Mouse (Mus musculus) forebrain, embryonic 15.5 days (tissue): Measurements from ENCODE around the gene AI661453. TPM values are rescaled to one million over a fixed set of nuclear protein-coding genes. Genes with fewer than 3 reads are reported as not detected.

Experiments
- ATAC-seq: fragments of 200-750 bp; cut with Nextera tagmentation; replicated peaks from 2 replicates; pipeline ENCODE4 v1.8.0; 2017; ENCODE audit warnings: mild to moderate bottlenecking, moderate TSS enrichment, moderate library complexity
- H3K27ac ChIP-seq: fragments of 300-500 bp; sonication (generic); replicated peaks from 2 replicates; pipeline ENCODE4 v1.5.1; 2015; ENCODE audit warnings: mild to moderate bottlenecking, inconsistent platforms
- H3K27me3 ChIP-seq: fragments of 300-500 bp; sonication (generic); 2 replicates; pipeline ENCODE4 v1.6.1; 2015; ENCODE audit warnings: inconsistent platforms
- H3K36me3 ChIP-seq: fragments of 300-500 bp; sonication (generic); 2 replicates; pipeline ENCODE4 v1.6.1; 2015; ENCODE audit warnings: mild to moderate bottlenecking, inconsistent platforms
- H3K4me1 ChIP-seq: fragments of 300-500 bp; sonication (generic); 2 replicates; pipeline ENCODE4 v1.6.1; 2015; ENCODE audit warnings: inconsistent platforms
- H3K4me2 ChIP-seq: fragments of 300-500 bp; sonication (generic); replicated peaks from 2 replicates; pipeline ENCODE4 v1.6.1; 2015; ENCODE audit warnings: mild to moderate bottlenecking, inconsistent platforms
- H3K4me3 ChIP-seq: fragments of 300-500 bp; sonication (generic); 2 replicates; pipeline ENCODE4 v1.5.1; 2015; ENCODE audit warnings: mild to moderate bottlenecking, inconsistent platforms
- H3K9ac ChIP-seq: fragments of 300-500 bp; sonication (generic); replicated peaks from 2 replicates; pipeline ENCODE4 v1.6.1; 2015; ENCODE audit warnings: mild to moderate bottlenecking, inconsistent platforms
- H3K9me3 ChIP-seq: fragments of 300-500 bp; sonication (generic); 2 replicates; pipeline ENCODE4 v1.6.1; 2016; ENCODE audit warnings: inconsistent platforms
- WGBS: fragments of 180-500 bp; shearing (Covaris S2); methylation state at CpG from one replicate; pipeline ENCODE4 v1.1.7; 2015; ENCODE audit warnings: mixed read lengths; 5-methylcytosine and 5-hydroxymethylcytosine counted together
- polyA plus RNA-seq: library from polyadenylated mRNA; unstranded; fragments of >200 nt; fragmentation: Nextera tagmentation; extraction: Ambion mirVana; gene quantifications from 2 replicates; pipeline ENCODE4 v1.2.1, GENCODE M21; 2015

AI661453 gene
- polyA plus RNA-seq, 1 experiment from 2014 or later = 0.19 TPM

DNA sequence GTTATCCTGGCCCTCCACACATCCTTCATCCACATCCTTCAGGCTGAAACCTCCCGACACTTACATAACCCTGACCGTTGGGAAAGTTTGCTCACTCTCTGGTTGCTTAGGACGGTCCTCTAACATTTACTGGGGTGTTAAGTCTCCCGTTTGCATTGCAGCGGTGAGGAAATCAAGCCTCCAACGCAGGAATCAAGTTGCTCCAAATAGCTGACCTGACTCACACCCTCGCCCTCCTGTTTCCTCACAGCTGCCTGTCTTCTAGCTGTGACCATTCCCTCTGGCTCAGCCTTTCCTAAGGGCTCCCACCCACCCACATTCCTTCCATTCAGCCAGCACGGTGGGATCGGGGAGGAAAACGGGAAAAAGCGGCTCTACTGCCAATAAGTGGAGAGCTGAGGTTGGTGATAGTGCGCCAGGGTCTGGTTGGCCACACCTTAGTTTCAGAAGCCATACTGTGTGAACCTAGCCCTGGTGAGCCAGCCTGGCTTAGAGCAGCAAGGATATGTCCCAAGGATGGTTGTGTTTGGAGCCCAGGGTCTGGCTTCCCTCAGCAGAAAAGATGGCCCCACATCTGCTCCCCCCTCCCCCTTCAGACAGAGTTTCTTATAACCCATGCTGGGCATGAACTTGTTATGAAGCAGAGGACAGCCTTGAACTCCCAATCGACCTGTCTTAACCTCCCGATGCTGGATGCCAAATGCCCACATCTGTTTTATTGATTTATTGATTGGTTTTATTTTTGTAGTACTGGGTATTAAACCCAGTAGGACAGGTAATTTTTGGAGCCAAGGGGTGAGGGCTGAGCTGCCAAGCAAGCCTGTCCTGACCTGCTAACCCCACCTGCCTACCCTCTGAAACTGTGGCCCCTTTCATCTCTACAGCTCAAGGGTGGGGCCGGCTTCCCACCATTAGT is 36.3 kb downstream of the AI661453 start:
- peaks cover 3% of the 10 kb centered on the region; the same call in 1 of the 2 replicates for H3K4me1 ChIP-seq
- peaks cover 5% of the 10 kb centered on the region; the same call in 1 of the 2 replicates for H3K27me3 ChIP-seq
- no peak overlapping the region for H3K27ac ChIP-seq
- H3K36me3 ChIP-seq = no peaks in the 10 kb centered on the region
- WGBS = 64% methylated on average over 15 of the region's 15 CpGs
- ATAC-seq = no peak
- no peak overlapping the region for H3K4me3 ChIP-seq
- no peak overlapping the region for H3K9ac ChIP-seq
- H3K9me3 ChIP-seq = no peaks in the 10 kb centered on the region
- H3K4me2 ChIP-seq = no peak overlapping the region

- ATAC-seq = no peak
- Histone ChIP-seq H3K4me3 (no peak overlapping the region), H3K27me3 (no peaks in the 10 kb centered on the region), H3K4me1 (peaks cover 3% of the 10 kb centered on the region; the same call in 1 of the 2 replicates), H3K27ac (no peak overlapping the region), H3K4me2 (no peak overlapping the region), H3K9ac (no peak overlapping the region), H3K36me3 (no peaks in the 10 kb centered on the region), H3K9me3 (no peaks in the 10 kb centered on the region)
- 18% methylated on average over 8 of the region's 8 CpGs for WGBS
These were observed 37.1 kb downstream of the AI661453 start for GRCm38 (mm10) chr17:47473434-47473974.

- Histone ChIP-seq H3K27ac (no peak overlapping the region), H3K27me3 (no peaks in the 10 kb centered on the region), H3K4me1 (peaks cover 3% of the 10 kb centered on the region; the same call in 1 of the 2 replicates), H3K9ac (no peak overlapping the region), H3K4me2 (no peak overlapping the region), H3K9me3 (no peaks in the 10 kb centered on the region), H3K4me3 (no peak overlapping the region), H3K36me3 (no peaks in the 10 kb centered on the region)
- ATAC-seq = no peak
- 79% methylated on average over 4 of the region's 4 CpGs for WGBS
These were observed 37.8 kb downstream of the AI661453 start for GRCm38 (mm10) chr17:47474250-47474649.

DNA sequence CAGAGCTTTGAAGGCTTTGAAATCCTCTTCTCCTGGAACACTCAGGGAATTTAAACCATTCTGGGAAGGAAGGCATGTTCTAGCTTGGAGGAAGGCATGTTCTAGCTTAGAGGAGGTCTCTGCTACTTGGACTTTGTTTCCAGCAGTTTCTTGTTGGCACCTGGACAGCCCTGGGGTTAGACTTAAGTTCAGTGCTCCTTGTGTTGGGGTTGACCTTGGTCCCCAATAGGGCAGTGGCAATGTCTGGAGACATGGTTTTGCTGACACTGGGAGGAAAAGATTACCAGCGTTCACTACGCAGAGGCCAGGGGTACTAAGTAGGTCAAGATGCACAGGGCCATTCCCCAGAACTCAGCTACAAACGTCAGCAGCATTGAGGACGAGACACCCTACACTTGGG is 38.8 kb downstream of the AI661453 start:
- H3K27ac ChIP-seq = no peak overlapping the region
- no peak overlapping the region for H3K4me3 ChIP-seq
- H3K4me2 ChIP-seq = no peak overlapping the region
- no peak for ATAC-seq
- no peaks in the 10 kb centered on the region for H3K9me3 ChIP-seq
- peaks cover under 1% of the 10 kb centered on the region; the same call in 1 of the 2 replicates for H3K4me1 ChIP-seq
- 85% methylated on average over 4 of the region's 4 CpGs for WGBS
- no peaks in the 10 kb centered on the region for H3K36me3 ChIP-seq
- H3K9ac ChIP-seq = no peak overlapping the region
- H3K27me3 ChIP-seq = no peaks in the 10 kb centered on the region

DNA sequence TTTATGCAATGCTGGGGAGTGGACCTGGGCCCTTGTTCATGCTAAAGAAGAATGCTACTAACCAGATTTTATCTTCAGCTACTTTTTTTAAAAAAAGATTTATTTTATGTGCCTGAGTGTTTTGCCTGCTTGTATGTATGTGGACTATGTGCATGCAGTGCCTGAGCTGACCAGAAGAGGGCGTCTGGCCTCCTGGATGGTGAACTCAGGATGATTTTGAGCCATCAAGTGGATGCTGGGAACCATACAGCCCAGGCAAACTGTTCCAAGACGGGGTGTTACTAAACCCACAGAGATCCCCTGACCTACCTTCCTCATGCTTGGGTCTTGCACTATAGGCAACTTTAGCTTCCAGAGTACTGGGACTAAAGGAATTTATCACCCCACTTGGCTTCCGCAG is 39.3 kb downstream of the AI661453 start:
- H3K27me3 ChIP-seq = no peaks in the 10 kb centered on the region
- H3K27ac ChIP-seq = no peak overlapping the region
- 62% methylated on average over 3 of the region's 3 CpGs for WGBS
- no peak overlapping the region for H3K4me2 ChIP-seq
- no peak for ATAC-seq
- no peaks in the 10 kb centered on the region for H3K36me3 ChIP-seq
- no peaks in the 10 kb centered on the region for H3K9me3 ChIP-seq
- no peak overlapping the region for H3K4me3 ChIP-seq
- H3K9ac ChIP-seq = no peak overlapping the region
- H3K4me1 ChIP-seq = no peaks in the 10 kb centered on the region

GRCm38 (mm10) chr17:47479887-47480286 is 43.5 kb downstream of the AI661453 start:
- ATAC-seq = no peak

DNA sequence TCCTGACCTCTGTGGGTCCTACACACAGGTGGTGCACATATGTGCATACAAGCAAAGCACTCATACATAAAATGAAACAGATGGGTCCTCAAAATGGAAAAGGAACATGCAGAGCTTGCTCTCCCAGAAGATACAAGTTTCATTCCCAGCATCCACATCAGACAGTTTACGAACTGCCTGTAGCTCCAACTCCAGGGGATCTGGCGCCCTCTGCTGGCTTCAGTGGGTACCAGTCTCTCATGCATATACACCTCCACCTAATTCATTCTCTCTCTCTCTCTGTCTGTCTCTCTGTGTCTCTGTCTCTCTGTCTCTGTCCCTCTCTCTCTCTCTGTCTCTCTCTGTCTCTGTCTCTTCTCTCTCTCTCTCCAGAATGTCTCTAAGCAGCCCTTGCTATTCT is 46.0 kb downstream of the AI661453 start:
- Histone ChIP-seq H3K4me1 (no peaks in the 10 kb centered on the region), H3K27me3 (no peaks in the 10 kb centered on the region), H3K9ac (no peak overlapping the region), H3K36me3 (no peaks in the 10 kb centered on the region), H3K4me3 (no peak overlapping the region), H3K4me2 (no peak overlapping the region), H3K9me3 (no peaks in the 10 kb centered on the region), H3K27ac (no peak overlapping the region)
- no peak for ATAC-seq
- 35% methylated on average over 2 of the region's 2 CpGs for WGBS

More at GRCm38 (mm10) chr17:47479887-47480286, 43.5 kb downstream of the AI661453 start:
- Histone ChIP-seq H3K27ac (no peak overlapping the region), H3K9me3 (no peaks in the 10 kb centered on the region), H3K9ac (no peak overlapping the region), H3K4me1 (no peaks in the 10 kb centered on the region), H3K4me2 (no peak overlapping the region), H3K36me3 (no peaks in the 10 kb centered on the region), H3K27me3 (no peaks in the 10 kb centered on the region), H3K4me3 (no peak overlapping the region)
- 69% methylated on average over 3 of the region's 3 CpGs for WGBS

DNA sequence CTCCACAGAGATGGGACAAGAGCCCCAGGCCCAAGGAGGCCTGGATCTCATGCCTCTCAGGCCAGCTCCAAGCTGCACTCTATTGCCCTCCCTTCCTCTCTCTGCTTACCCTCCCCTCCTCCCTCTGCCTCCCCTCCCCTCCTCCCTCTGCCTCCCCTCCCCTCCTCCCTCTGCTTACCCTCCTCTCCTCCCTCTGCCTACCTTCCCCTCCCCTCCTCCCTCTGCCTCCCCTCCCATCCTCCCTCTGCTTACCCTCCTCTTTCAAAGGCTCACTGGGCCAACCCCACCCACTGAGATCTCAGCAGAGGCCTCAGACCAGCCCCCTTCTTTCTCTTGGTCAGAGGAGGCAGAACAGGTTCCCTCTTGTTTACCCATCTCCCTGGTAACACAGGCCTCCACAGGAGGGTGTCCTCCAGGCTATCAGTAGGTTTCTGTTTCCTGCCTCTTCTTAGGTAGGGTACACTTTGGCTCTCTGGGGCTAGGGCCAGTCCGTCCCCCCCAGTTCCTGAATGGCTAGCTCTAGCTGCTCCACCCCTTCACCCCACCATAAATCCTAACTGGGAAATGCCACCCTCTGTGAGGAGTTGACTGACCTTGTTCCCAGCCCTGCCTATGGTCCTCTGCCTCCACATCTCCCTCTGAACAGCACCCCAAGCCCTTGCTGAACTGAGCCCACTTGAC is 48.0 kb downstream of the AI661453 start:
- Histone ChIP-seq H3K9ac (no peak overlapping the region), H3K27ac (no peak overlapping the region), H3K36me3 (peaks cover 10% of the 10 kb centered on the region; the same call in 1 of the 2 replicates), H3K4me3 (no peak overlapping the region), H3K4me1 (no peaks in the 10 kb centered on the region), H3K27me3 (no peaks in the 10 kb centered on the region), H3K9me3 (no peaks in the 10 kb centered on the region), H3K4me2 (no peak overlapping the region)
- WGBS = 11% methylated on average over 1 of the region's 1 CpGs
- 0 out of 2 replicates have a peak, but pooled peaks have one; percentile 29 for ATAC-seq

- Histone ChIP-seq H3K9ac (no peak overlapping the region), H3K36me3 (peaks cover 15% of the 10 kb centered on the region; the same call in 1 of the 2 replicates), H3K4me3 (no peak overlapping the region), H3K4me1 (no peaks in the 10 kb centered on the region), H3K27ac (no peak overlapping the region), H3K27me3 (no peaks in the 10 kb centered on the region), H3K9me3 (no peaks in the 10 kb centered on the region), H3K4me2 (no peak overlapping the region)
- WGBS = 4% methylated on average over 3 of the region's 3 CpGs
- no peak for ATAC-seq
These were observed 48.6 kb downstream of the AI661453 start for GRCm38 (mm10) chr17:47484993-47485392.

DNA sequence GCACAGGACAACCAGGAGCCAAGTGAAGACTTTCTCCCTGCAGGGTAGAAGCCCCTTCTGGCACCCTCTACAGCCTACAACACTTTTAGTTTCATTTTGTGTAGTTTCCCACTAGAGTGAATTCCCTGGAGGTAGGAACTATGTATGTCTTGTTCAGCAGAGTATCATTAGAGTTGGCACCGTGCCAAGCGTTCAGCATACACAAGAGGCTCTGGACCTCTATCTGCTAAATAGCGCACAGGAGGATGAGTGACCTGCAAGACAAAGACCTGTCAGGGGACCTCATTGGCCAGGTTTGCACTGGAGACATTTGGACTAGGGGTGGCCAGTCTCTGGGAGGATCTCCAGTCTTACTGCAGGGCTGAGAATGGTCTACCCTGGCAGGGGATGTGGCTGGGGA is 49.4 kb downstream of the AI661453 start:
- no peak overlapping the region for H3K4me3 ChIP-seq
- no peaks in the 10 kb centered on the region for H3K4me1 ChIP-seq
- no peaks in the 10 kb centered on the region for H3K9me3 ChIP-seq
- H3K27ac ChIP-seq = no peak overlapping the region
- no peak overlapping the region for H3K9ac ChIP-seq
- WGBS = 69% methylated on average over 3 of the region's 3 CpGs
- H3K27me3 ChIP-seq = no peaks in the 10 kb centered on the region
- no peak overlapping the region for H3K4me2 ChIP-seq
- no peak for ATAC-seq
- H3K36me3 ChIP-seq = peaks cover 21% of the 10 kb centered on the region; the same call in 1 of the 2 replicates

DNA sequence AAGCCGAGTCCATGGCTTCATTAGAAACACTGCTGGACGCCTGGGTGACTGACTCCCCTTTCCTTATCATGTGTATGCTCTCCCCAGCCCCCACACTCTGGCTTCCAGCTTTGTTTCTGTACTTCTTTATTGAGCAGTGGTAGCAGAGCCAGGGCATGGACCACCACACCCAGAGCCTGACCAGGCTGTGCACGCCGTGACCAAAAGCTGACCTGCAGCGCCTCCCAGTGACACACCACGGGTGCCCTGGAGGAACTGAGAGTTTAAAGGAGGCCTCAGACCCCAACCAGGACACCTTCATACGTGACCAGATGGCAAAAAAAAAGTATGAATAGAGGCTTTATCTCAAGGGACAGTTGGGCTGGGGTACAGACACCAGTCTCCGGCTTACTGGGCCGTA is 54.4 kb downstream of the AI661453 start:
- Histone ChIP-seq H3K36me3 (peaks cover 60% of the 10 kb centered on the region), H3K4me2 (no peak overlapping the region), H3K9me3 (no peaks in the 10 kb centered on the region), H3K4me1 (no peaks in the 10 kb centered on the region), H3K9ac (no peak overlapping the region), H3K4me3 (no peak overlapping the region), H3K27ac (no peak overlapping the region), H3K27me3 (no peaks in the 10 kb centered on the region)
- ATAC-seq = no peak
- 87% methylated on average over 9 of the region's 9 CpGs for WGBS

DNA sequence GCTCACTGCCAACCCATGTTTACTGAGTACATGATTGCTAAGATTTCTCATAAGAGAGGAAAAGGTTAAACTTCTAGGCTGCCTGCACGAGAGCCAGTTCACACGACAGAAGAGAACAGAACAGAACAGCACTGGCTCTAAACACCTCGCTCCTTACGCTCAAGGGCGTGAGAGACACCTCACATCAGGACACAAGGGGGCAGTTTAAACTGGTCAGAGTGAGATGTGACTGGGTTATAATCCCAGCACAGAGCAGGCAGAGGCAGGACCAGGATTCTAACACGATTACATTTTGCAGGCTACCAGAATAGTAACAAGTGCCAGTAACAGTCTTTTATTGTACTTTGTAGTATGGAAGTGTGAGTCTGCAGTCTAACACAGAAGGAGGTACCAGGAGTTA is 56.3 kb downstream of the AI661453 start:
- Histone ChIP-seq H3K27ac (no peak overlapping the region), H3K4me2 (no peak overlapping the region), H3K36me3 (peaks cover 72% of the 10 kb centered on the region), H3K27me3 (no peaks in the 10 kb centered on the region), H3K4me3 (no peak overlapping the region), H3K9me3 (no peaks in the 10 kb centered on the region), H3K4me1 (no peaks in the 10 kb centered on the region), H3K9ac (no peak overlapping the region)
- no peak for ATAC-seq
- WGBS = 84% methylated on average over 6 of the region's 6 CpGs
